Mouse (Mus musculus): ENCODE data around the gene Sgcd.

Sgcd gene

DNA sequence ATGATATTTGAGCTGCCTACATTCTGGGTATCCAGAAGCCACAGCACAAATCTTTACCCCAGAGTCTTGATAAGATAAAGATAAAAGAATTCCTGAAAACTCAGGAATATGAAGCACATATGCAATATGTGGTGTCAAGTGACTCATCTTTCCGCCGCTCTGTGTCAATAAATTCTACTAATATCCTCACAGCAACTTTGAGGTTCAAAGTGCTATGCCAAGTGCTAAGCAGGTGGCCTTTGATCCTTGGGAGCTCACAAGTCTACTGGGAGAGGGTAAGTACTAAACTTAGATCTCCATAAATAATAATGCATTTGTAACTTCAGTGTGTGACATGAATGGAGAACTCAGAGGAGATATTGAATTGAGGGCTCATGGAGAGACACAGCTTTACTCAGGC, 848.9 kb downstream of the Sgcd start:
- no peak for DNase-seq (ENCODE audit: low read depth, low spot score)

DNA sequence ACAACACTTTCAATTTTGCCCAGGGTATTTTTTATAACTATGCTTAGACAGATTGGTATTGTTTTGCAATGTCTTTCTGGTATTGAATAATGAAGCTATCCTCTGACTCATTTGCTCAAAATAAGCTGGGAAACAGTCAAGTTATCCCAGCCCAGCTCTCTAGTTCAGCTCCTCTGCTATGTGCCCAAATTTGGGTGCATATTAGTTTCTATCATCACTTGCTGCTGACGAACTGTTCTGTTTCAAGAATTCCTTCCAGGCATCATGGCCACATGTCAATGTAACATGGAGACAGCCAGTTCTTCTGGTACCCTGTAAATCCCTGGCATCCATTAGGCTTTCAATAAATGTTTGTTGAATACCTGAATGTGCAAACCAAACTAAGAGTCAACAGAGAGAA, 849.5 kb downstream of the Sgcd start:
- DNase-seq (ENCODE audit: low read depth, low spot score): no peak

DNA sequence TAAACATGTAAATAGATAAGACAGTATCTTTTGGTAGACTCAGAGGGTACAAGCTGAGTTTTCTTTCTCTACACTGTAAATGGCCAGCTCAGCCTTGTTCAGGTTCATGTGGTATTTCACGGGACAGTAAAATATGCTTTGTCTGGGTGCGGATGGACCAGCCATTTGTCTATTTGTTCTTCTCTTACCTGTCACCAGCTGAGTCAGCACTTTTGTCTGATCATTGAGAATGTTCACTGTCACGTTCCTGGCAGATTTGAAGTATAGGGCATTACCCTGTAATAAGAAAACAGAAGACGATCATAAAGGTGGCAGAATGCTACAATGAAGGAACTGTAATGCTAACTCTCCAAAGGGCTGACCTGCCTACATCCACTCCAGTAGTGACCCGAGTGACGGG, 856.4 kb downstream of the Sgcd start:
- DNase-seq (ENCODE audit: low read depth, low spot score): no peak

DNA sequence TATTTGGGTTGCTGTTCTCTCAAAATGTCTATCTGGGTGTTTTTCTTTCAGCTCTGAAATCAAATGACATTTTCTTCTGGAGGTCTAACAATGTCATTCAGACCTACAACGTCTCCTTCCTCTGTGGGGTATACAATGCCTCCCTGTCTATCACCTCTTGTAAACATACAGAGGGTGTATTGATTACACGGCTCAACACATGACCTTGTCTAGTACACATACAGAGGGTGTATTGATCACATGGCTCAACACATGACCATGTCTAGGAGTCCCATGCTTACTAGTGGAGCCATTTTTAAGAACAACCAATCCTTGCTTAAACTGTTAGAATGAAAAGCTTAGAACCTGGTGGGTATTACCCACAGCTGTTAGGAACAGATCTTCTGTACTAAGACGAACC, 858.3 kb downstream of the Sgcd start:
- no peak for DNase-seq (ENCODE audit: low read depth, low spot score)

DNA sequence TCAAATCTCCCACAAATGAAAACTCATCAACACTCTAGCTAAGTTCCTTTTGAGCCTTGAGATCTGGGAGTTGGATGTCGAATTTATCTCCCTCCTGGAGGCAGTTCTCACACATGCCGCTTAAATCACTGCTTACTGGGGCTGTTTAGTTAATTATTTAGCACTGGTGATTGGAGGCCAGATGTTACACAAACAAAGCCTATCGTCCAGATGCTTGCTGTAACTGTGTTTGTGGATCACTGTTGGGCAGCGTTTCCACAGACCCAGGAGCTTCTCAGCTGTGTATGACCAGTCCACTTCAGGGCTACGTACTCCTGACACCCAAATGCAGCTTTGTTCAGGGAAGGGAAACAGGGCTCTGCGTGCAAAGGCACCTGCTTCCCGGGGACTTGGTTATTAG, 858.8 kb downstream of the Sgcd start:
- DNase-seq (ENCODE audit: low read depth, low spot score): no peak

DNA sequence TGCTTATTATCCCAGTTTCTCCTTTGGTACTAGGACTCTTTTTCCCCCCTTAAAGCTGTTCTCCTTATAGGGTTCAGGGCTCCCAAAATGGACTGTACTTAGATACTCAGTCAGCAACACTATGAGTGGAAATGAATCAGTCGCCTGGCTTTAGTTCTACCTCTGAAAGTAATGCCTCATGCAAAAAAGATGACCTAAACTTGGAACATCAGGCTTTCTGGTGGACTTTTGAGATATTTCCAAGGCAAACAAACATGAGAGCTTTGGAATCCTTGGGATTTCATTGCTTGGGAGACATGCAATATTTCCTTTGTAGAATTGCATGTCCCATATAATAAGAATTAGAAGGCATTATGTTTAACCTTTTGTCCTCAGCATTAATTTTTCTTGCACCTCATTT, 859.6 kb downstream of the Sgcd start:
- DNase-seq (ENCODE audit: low read depth, low spot score): no peak

DNA sequence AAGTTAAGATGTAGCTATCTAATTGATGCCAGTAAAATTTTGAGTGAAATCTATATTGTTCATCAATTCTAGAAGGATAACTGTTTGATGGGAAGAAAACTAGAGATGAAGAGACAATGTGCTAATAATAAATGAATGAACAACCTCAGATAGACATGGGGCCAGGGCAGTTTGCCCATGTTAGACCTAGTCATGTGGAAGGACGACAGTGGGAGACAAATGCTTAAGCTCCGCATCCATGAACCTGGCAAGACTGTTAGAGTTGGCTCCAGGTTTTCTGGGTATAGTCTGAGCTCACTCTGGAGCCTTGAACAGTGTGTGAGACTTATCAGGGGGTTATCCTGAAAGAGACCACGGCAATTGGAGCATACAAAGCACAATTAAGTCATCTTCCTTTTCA, 860.4 kb downstream of the Sgcd start:
- no peak for DNase-seq (ENCODE audit: low read depth, low spot score)

DNA sequence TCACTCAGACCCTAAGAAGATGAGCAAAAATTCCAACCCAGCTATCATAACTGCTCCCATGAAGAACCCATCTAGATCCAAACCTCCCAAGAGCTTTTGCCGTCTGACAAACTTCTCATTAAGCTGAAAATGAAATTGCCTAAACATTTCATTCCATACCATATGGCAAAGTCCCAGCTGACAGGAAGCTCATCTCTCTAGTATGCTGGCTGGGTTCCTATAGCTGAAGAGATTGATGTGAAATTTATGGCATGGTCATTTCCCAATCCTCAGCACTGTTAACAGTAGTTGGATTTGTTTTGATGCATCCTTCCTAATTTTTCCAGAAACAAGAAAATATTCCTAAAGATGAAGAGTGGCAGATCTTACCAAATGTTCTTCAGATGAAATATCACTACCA, 867.9 kb downstream of the Sgcd start:
- no peak for DNase-seq (ENCODE audit: low read depth, low spot score)

DNA sequence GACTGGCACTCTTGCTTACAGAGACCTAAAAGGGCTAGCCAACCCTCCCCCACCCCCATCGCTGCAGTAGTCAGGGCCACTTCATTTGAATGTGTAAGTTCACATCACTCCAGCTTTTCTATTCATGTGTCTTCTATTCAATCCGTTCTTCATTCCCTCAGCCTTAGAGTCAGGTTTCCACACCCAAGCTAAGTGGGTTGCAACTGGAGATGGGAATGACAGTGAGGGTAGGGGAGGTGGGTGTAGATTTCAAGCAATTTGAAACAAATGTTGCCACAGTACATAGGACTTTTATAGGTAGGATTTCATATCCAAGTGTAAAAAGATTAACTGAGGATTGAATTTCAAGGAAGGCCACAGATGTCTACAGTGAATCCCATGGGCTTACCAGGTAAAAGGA, 870.9 kb downstream of the Sgcd start:
- no peak for DNase-seq (ENCODE audit: low read depth, low spot score)

DNA sequence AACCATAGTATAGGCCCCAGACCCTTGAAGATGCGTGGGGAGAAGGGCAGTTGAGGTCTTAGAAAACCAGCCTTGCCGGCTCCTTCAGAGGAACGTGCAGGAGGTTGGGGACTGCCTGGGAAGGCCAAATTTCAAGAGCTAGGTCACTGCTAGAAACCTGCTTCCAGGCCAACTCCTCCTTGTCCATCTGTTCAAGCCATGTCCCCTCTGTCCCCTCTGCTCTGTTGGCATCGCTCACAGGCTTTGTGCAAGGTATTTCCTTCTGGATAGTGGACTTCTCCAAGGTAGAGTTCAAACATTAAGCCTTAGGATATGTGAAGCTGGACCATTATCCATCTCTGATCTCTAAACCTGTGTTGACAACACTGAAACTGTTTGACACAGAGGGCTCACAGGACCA, 874.4 kb downstream of the Sgcd start:
- DNase-seq (ENCODE audit: low read depth, low spot score): no peak

DNA sequence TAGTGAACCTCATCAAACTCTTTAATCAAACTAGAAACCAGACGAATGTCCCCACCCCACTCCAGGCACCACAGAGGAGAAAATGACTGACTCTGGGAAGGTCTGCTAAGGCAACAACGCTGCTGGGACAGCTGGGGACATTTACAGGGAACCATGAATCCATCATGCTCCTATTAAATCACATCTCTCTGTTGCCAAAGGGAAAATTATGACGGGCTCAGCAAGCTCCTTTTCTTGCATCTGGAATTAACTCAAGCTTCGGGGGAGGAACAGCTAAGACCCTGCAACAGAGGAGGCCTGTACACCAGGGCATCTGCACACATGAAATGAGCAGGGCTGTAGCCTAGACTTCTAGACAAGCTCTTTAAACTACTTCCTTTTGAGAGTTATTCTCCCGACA, 875.7 kb downstream of the Sgcd start:
- no peak for DNase-seq (ENCODE audit: low read depth, low spot score)

DNA sequence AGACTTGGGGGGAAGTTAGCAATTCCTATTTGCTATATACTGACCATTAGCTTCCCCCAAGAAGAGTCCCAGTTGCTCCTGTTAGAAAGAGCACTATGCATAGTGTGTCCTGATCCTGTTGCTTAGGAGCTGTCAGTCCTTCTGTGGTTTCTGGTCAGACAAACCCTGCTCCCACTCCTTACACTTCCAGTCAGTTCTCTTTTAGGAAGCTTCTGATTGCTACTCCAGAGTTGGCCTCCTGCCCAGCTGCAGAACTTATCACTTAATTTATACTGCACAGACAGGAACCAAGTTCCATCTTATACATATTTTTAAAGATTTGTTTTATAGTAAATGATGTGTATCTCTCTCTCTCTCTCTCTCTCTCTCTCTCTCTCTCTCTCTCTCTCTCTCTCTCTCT, 878.5 kb downstream of the Sgcd start:
- DNase-seq (ENCODE audit: low read depth, low spot score): no peak

DNA sequence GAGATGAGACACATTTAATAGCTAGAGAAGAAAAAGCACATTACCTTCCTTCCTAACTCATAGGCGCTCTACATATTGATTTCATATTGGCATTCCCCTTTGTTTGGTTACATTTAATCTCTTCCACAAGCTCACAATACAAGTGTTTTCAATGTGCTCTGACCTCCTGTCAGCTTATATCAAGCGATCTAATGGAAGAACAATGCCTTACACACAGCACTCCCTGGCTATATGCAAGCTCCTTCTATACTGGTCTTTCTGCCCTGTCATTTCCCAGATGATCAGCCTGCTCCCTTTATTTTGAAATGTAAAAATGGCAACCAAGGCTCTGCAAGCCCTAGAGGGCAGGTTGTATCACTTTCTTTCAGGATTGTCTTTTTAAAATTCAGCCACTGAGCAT, 881.1 kb downstream of the Sgcd start:
- no peak for DNase-seq (ENCODE audit: low read depth, low spot score)

DNA sequence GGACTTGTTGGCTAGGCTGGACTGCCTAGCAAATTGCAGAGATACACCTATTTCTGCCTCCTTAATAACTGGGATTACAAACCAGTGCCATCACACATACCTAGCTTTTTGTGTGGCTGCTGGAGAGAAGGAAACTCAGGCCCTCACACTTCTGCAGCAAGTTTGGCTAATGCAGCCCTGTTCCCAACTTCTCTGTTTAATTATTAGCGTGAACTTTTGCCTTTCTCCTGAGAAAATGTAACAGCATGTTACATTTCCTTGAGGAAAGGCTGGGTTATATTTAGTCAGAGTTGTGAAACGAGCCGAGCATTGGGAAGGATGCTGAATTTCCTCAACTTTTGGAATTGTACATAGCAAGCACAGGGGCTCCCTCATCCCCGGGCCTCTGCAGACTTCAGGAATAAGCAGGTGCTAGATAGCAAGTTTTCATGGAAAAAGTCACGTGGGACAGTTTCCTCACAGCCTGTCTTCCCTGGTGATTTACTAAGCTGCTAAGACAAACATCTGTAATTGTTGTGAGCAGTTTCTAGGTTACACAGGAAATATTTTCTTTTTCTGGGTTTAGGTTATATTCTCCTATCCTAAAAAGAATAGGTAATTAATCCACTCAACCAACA, 895.4 kb downstream of the Sgcd start:
- DNase-seq (ENCODE audit: low read depth, low spot score): no peak

DNA sequence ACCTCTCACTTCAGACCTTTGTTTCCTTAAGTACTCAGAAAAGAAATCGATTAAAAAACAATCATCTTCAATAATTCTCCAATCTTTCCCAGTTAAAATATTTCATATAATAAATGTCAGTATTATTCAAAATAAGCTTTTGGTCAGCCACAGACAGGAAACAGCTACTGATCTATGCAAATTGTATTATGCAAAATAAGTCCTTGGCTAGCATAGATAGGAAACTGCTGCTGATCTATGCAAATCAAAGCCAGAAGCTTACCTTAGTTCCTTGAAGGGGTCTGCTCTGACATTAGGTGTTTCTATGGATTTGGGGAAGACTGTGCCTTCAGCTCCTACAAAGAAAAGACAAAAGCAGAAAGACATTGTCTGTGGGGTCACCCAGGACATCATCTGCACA, 906.3 kb downstream of the Sgcd start:
- no peak for DNase-seq (ENCODE audit: low read depth, low spot score)

DNA sequence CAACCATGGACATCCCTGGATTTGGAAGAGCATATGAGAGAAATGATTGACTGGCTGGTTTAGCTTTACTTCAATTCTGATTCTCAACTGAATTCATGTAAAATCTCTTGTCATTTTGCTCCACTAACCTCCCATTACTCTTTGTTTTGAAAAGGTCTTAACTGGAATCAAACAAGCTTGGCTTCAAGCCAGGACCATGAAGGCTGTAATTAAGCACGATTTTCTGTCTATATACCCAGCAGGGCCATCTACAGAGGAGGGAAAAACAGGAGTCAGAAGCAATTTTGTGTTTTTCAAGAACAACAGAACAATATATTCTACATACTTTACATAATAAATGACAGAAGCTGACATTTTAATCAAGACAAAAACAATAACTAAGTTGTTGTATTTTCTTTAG, 915.2 kb downstream of the Sgcd start:
- DNase-seq (ENCODE audit: low read depth, low spot score): no peak

DNA sequence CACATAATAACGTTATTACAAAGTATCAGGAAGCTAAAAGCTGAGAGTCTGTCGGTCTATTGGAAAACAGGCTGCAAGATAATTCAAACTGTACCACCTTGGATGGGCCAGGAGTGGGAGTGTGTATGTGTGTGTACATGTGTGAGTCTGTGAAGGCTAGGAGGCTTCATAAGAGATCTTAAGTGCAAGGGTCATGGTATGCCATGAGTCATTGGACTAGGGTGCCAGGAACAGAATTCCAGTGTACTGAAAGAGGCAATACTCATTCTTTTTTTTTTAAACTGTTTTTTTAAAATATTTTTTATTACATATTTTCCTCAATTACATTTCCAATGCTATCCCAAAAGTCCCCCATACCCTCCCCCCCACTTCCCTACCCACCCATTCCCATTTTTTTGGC, 917.6 kb downstream of the Sgcd start:
- no peak for DNase-seq (ENCODE audit: low read depth, low spot score)

DNA sequence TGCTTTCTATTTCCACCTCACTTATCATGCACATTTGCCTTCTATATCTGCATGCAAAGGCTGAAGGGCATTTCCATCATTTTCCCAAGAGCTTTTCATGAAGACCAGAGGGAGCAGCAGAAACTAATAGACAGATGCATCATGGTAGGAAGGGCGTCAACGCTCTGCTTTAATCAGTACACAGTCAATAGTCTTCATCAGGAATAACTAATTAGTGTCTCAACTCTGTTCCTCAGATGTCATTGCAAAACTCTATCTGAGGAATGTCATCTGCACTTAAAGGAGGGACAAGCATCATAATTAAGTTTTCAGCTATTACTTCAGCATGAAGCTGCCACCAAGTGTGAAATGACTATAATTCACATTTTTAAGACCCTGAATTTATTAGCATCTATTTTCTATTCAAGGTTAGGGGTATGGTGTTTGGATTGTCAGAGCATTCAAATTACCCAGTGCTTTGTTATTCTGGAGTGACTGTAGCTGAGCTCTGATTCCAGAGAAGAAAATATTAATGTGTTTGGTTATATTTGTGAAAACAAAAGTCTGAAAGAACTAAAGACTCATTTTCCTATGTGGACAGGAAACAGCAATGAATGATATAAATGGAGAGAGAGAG, 918.9 kb downstream of the Sgcd start:
- DNase-seq (ENCODE audit: low read depth, low spot score): no peak

DNA sequence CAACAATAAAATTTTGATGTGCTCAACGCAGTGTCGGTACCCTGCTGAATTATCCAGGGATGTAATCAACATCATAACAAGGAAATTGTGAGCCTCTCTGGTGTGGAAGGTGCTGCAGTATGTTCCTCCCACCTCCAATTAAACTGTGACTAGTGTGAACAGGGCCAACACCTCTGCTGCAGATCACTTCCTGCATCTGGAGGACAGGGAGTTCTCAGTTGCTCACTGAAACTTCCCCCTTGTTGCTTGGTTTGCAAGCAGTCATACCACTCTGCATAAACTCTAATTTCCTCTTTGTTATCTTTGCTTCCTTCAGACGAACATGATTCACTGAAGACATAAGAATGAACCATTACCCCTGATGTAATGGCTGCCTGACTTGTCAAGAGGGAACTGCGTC, 925.1 kb downstream of the Sgcd start:
- DNase-seq (ENCODE audit: low read depth, low spot score): no peak

DNA sequence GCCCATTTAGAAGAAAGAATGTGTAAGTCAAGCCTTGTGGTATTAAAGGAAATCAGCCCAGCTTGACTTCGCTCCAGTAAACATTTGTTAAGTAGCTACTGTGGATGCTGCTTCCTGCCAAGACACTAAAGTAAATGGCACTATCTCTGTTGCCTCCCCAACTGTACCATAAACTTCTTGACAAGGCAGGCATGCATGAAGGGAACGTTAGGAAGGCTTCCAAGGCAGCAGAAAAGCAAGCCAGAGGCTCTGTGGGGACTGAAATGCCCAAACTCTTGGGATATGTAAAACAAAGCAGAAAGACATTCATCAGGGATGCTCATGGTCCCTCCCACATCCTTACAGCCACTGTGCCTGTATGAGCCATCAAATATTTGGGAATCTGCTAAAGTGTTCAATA, 938.4 kb downstream of the Sgcd start:
- no peak for DNase-seq (ENCODE audit: low read depth, low spot score)

DNA sequence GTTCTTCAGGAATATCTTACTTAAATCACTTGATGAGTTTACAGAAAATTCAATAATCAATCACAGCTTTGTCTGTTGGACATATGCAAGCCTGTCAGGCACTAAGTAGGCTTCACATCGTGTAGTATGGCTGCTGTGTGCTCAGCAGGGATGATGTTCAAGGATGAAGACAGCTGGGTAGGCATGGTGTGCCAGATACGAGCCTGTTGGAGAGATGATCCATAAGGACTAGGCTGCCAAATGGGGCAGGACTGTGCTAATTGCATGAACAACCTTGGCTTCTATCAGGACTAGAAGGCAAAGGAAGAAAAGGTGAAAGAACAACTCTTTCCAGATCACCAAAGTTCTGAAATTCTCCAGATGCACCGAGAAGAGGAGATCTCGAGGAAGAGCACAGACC, 939.0 kb downstream of the Sgcd start:
- DNase-seq (ENCODE audit: low read depth, low spot score): no peak

DNA sequence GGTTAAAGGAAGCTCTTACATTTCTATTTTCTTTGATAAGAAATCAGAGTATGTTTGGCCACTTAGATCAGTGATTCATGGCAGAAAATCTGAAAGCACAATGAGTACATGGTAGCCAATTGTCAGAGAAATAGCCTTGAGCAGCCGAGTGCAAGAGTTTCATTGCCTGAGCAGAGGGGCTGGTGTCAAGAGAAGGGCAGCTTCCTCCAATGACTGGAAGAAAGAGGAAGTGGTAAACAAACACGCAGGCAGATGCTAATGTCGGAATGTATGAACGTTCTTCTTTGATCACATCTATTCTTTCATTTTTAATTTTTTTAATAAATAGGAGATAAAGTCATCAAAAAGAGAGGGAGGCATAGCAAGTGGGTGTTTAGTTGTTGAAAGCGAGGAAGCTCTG, 956.5 kb downstream of the Sgcd start:
- no peak for DNase-seq (ENCODE audit: low read depth, low spot score)

DNA sequence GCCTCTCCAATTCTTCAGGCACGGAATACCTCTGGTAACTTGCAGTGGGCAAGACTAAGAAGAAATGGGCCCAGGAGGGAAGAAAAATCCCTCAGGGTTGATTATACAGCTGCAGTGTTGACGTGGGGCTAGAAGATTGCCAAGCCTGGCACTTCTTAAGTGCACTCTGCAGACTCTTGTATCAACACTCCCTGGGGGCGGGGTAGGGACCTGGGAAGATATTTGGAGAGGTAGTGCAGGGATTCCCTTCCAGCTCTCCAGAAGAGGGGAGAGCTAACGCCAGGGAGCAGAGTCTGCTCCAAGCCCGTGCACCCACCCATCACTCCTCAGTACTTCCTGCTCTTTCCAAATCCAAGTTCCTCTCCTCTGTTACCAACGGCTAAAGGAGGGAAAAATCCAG, 967.9 kb downstream of the Sgcd start:
- no peak for DNase-seq (ENCODE audit: low read depth, low spot score)

DNA sequence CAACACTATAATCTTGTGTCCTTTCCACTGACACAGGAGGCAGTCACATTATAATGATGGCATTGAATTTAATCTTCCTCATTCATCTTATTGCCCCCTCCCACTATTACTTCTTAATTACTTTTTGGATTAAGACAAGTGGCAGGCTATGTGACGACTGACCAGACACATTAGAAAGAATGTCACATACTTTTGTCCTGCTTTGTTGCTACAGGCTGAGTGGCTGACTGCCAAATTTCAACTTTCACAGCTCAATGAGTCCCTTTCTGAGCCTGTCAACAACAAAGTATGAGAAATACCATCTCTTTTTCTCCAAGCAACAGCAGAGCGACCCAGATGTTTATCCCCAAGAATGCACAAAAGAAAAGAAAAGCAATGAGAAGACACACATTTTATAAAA, 970.6 kb downstream of the Sgcd start:
- no peak for DNase-seq (ENCODE audit: low read depth, low spot score)

All from WW6 (cell line).